Mouse (Mus musculus): ENCODE measurements around the gene Hoxb9. TPM values are rescaled to one million over a fixed set of nuclear protein-coding genes. Genes with fewer than 3 reads are reported as not detected.

The Hoxb9 gene
- 1.0 and 1.3 TPM in 2 replicates for polyA plus RNA-seq (2016; fragmentation: Nextera tagmentation; extraction: Ambion mirVana)

GRCm38 (mm10) chr11:96270996-96271540 is at the start of gene Hoxb9:
Gene Hoxb9 (plus strand): TSS chr11:96271457.
- Histone ChIP-seq H3K4me3 (replicated peaks) (peak within 1 kb of the TSS; percentile 32), H3K27ac (no peak within 1 kb of the TSS), H3K36me3 (no peaks in the 10 kb centered on the region), H3K9me3 (no peaks in the 10 kb centered on the region), H3K4me1 (replicated peaks) (peaks cover 21% of the 10 kb centered on the region), H3K4me2 (peak within 1 kb of the TSS; percentile 46), H3K27me3 (peaks cover 97% of the 10 kb centered on the region), H3K9ac (replicated peaks) (no peak within 1 kb of the TSS; the same call in 1 of the 2 replicates)
- ATAC-seq (ENCODE audit: insufficient number of reproducible peaks, insufficient read depth, low FRiP score, low TSS enrichment, low read depth), result no peak
- WGBS, result under 1% methylated on average over 40 of the region's 40 CpGs

DNA sequence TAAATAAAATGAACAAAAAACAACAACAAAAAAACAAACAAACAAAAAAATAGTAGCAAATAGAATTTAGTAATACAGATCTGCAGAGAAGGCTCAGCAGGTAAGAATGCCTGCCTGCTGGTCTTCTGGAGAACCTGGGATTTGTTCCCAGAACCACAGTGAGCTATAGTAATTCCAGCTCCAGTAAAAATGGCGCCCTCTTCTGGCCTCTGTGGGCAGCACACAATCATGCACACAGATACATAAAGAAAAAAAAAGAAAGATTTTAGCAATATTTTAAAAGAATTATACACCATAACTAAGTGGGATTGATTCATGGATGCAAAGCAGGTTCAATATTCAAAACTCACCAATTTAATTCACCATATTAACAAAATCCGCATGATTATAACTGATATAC is 47.4 kb upstream of the Hoxb9 start:
- Histone ChIP-seq H3K27ac (no peak overlapping the region), H3K9me3 (peaks cover 6% of the 10 kb centered on the region; the same call in 1 of the 2 replicates), H3K36me3 (no peaks in the 10 kb centered on the region), H3K4me3 (replicated peaks) (no peak overlapping the region), H3K27me3 (0 out of 2 replicates have a peak, but pooled peaks cover 3% of the 10 kb centered on the region), H3K4me1 (replicated peaks) (no peaks in the 10 kb centered on the region), H3K9ac (replicated peaks) (no peak overlapping the region), H3K4me2 (no peak overlapping the region)
- ATAC-seq (ENCODE audit: insufficient number of reproducible peaks, insufficient read depth, low FRiP score, low TSS enrichment, low read depth), result no peak
- WGBS, result 47% methylated on average over 2 of the region's 2 CpGs

DNA sequence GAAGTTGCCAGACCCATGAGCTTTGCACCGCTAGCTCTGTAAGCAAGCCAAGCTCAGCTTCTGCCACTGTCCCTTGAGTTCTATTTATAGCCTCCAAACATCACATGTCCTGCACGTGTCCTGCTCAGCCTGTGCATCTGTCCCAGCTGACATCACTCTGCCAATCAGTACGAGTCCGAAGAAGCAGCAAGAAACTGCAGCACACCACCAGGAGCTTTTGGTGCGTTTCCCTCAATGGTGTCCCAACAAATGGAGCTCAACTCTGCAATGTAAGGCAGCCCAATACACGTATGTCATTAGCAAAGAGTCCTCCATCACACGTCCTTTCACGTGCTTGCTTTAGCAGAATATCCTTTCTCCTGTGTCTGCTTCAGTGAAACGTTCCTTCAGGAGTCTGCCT is 43.6 kb upstream of the Hoxb9 start:
- Histone ChIP-seq H3K36me3 (no peaks in the 10 kb centered on the region), H3K27ac (no peak overlapping the region), H3K4me2 (no peak overlapping the region), H3K4me1 (replicated peaks) (no peaks in the 10 kb centered on the region), H3K9ac (replicated peaks) (no peak overlapping the region), H3K27me3 (peaks cover 8% of the 10 kb centered on the region; the same call in 1 of the 2 replicates), H3K4me3 (replicated peaks) (no peak overlapping the region), H3K9me3 (no peaks in the 10 kb centered on the region)
- ATAC-seq (ENCODE audit: insufficient number of reproducible peaks, insufficient read depth, low FRiP score, low TSS enrichment, low read depth), result no peak
- 84% methylated on average over 9 of the region's 9 CpGs for WGBS

- H3K4me1 ChIP-seq (replicated peaks), result no peaks in the 10 kb centered on the region
- no peaks in the 10 kb centered on the region for H3K9me3 ChIP-seq
- WGBS, result 1% methylated on average over 12 of the region's 12 CpGs
- no peak overlapping the region for H3K9ac ChIP-seq (replicated peaks)
- no peak for ATAC-seq (ENCODE audit: insufficient number of reproducible peaks, insufficient read depth, low FRiP score, low TSS enrichment, low read depth)
- H3K36me3 ChIP-seq, result no peaks in the 10 kb centered on the region
- no peak overlapping the region for H3K27ac ChIP-seq
- no peak overlapping the region for H3K4me2 ChIP-seq
- peaks cover 47% of the 10 kb centered on the region for H3K27me3 ChIP-seq
- H3K4me3 ChIP-seq (replicated peaks), result no peak overlapping the region
Observed at GRCm38 (mm10) chr11:96234906-96235305, 36.4 kb upstream of the Hoxb9 start.

DNA sequence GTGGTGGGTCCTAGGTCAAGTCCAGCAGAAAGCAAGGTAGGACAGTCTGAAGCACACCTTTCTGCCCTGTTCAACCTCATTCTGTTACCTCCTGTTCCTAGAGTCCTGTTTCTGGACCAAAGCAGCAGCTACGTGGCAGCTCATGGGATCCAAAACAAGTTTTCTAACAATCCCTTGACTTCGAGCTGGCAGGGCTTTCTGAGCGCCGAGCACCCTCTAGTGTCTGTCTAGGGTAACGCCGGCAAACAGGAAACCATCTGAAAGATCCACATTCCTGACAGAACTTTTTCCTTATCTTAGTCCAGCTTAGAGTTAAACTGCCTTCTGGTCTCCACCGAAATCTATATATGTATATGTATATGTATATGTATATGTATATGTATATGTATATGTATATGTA is 31.0 kb upstream of the Hoxb9 start:
- 1% methylated on average over 7 of the region's 7 CpGs for WGBS
- Histone ChIP-seq H3K9ac (replicated peaks) (no peak overlapping the region), H3K27ac (no peak overlapping the region), H3K4me2 (no peak overlapping the region), H3K36me3 (no peaks in the 10 kb centered on the region), H3K27me3 (peaks cover 27% of the 10 kb centered on the region), H3K9me3 (no peaks in the 10 kb centered on the region), H3K4me3 (replicated peaks) (no peak overlapping the region), H3K4me1 (replicated peaks) (no peaks in the 10 kb centered on the region)
- no peak for ATAC-seq (ENCODE audit: insufficient number of reproducible peaks, insufficient read depth, low FRiP score, low TSS enrichment, low read depth)

DNA sequence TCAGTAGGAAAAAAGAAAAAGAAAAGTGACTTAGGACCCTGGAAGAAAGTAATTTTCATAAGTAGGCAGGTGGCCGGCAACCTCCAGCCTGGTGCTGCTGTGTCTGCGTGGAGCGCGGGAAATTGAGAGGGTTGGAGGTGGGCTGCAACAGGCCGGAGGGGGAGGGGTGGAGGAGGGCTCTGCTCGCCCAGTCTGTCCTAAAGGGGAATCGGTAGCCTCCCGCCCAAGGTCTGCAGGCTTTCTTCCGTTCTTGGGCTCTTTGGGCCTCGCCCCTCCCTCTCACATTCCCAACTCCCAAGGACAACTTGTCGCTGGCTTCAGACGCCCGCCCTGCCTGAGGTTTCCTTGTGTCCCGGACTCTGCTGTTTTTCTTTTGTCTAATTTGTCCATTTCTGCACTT is 20.4 kb upstream of the Hoxb9 start:
- Histone ChIP-seq H3K27ac (no peak overlapping the region), H3K27me3 (peaks cover 76% of the 10 kb centered on the region), H3K4me3 (replicated peaks) (peak overlapping the region; percentile 39), H3K36me3 (no peaks in the 10 kb centered on the region), H3K4me1 (replicated peaks) (peaks cover 26% of the 10 kb centered on the region), H3K9me3 (no peaks in the 10 kb centered on the region), H3K9ac (replicated peaks) (peak overlapping the region; percentile 18; the same call in 1 of the 2 replicates), H3K4me2 (peak overlapping the region; percentile 53)
- 1% methylated on average over 14 of the region's 14 CpGs for WGBS
- peak; percentile 59; the same call in 1 of the 2 replicates for ATAC-seq (ENCODE audit: insufficient number of reproducible peaks, insufficient read depth, low FRiP score, low TSS enrichment, low read depth)

- H3K27me3 ChIP-seq, result peaks cover 82% of the 10 kb centered on the region
- H3K9ac ChIP-seq (replicated peaks), result peak overlapping the region; percentile 48
- no peaks in the 10 kb centered on the region for H3K36me3 ChIP-seq
- H3K9me3 ChIP-seq, result no peaks in the 10 kb centered on the region
- H3K27ac ChIP-seq, result peak overlapping the region; percentile 59; the same call in 1 of the 2 replicates
- peak overlapping the region; percentile 53 for H3K4me2 ChIP-seq
- H3K4me1 ChIP-seq (replicated peaks), result peaks cover 26% of the 10 kb centered on the region
- under 1% methylated on average over 46 of the region's 46 CpGs for WGBS
- peak overlapping the region; percentile 39 for H3K4me3 ChIP-seq (replicated peaks)
- no peak for ATAC-seq (ENCODE audit: insufficient number of reproducible peaks, insufficient read depth, low FRiP score, low TSS enrichment, low read depth)
Observed at GRCm38 (mm10) chr11:96251480-96252031, 19.7 kb upstream of the Hoxb9 start.

- Histone ChIP-seq H3K36me3 (no peaks in the 10 kb centered on the region), H3K27me3 (peaks cover 90% of the 10 kb centered on the region), H3K27ac (no peak overlapping the region), H3K4me1 (replicated peaks) (peaks cover 26% of the 10 kb centered on the region), H3K4me3 (replicated peaks) (peak overlapping the region; percentile 39), H3K9me3 (no peaks in the 10 kb centered on the region), H3K4me2 (peak overlapping the region; percentile 53), H3K9ac (replicated peaks) (no peak overlapping the region)
- 3% methylated on average over 12 of the region's 12 CpGs for WGBS
- no peak for ATAC-seq (ENCODE audit: insufficient number of reproducible peaks, insufficient read depth, low FRiP score, low TSS enrichment, low read depth)
Observed at GRCm38 (mm10) chr11:96252541-96253120, 18.6 kb upstream of the Hoxb9 start.

DNA sequence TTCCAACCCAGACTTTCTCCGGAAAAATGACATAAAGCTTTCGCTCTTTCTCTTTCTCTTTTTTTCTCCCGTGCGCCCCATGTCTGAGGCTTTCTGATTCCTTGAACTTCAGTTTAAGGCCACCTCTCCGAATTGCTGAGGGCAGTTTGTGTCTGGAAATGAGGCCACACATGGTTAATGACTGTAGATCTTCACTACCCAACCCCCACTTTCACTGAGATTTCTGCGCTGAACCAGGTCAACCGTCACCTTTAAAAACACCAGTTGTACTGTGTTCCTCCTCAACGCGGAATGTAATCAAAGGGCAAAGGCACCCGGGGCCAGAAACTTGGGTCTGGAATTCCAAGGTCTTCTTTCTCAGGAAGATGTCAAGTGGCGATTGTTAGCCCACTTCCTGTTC is 17.0 kb upstream of the Hoxb9 start:
- Histone ChIP-seq H3K27me3 (peaks cover 99% of the 10 kb centered on the region), H3K36me3 (no peaks in the 10 kb centered on the region), H3K4me2 (peak overlapping the region; percentile 53; the same call in 1 of the 2 replicates), H3K9ac (replicated peaks) (no peak overlapping the region), H3K4me3 (replicated peaks) (0 out of 2 replicates have a peak overlapping the region, but pooled peaks have one; percentile 0), H3K9me3 (no peaks in the 10 kb centered on the region), H3K27ac (no peak overlapping the region), H3K4me1 (replicated peaks) (peaks cover 31% of the 10 kb centered on the region)
- ATAC-seq (ENCODE audit: insufficient number of reproducible peaks, insufficient read depth, low FRiP score, low TSS enrichment, low read depth), result no peak
- 3% methylated on average over 11 of the region's 11 CpGs for WGBS

DNA sequence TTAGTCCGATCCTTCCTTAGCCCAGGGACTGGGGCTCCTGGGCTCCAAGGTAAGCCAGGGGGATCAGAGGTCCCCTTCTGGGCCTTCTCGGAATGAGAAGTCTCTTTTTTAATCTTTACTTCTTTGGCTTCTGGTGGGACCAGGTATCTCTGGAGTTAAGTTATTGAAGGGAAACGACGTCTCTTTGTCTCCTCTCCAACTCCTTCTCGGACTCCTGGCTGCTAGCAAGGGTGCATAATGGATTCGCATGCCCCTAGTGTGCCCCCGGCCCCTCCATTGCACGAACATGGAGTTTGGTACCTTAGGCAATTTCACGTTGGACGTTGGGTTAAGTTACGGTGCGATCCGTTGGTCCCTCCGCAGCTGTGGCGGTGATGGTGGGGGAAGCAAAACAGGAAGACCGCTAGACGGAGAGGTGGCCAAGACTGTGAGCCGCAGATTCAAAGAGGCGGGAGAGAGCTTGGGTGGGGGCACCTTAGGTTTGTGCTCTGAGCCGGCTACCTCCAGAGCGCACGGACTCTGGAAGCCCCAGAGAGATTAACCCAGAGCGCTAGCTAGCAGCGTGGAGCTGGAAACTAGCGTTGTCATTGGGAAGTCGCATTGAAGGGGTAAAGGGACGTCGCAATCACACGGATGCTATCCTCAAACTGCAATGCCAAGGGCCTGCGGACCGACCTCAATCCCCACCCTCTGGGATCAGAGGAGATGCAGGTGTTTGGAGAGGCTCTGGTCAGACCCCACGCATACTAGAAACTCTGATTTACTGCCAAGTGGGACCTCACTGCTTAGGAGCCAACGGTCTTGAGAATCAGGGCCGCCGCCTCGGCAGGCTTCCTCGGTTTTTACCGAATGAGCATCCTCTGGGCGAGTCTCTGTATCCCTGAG is 15.9 kb upstream of the Hoxb9 start:
- Histone ChIP-seq H3K27me3 (peaks cover 100% of the 10 kb centered on the region), H3K9ac (replicated peaks) (no peak overlapping the region), H3K9me3 (no peaks in the 10 kb centered on the region), H3K4me3 (replicated peaks) (peak overlapping the region; percentile 21), H3K4me2 (peak overlapping the region; percentile 37), H3K4me1 (replicated peaks) (peaks cover 36% of the 10 kb centered on the region), H3K27ac (no peak overlapping the region), H3K36me3 (no peaks in the 10 kb centered on the region)
- no peak for ATAC-seq (ENCODE audit: insufficient number of reproducible peaks, insufficient read depth, low FRiP score, low TSS enrichment, low read depth)
- WGBS, result 3% methylated on average over 39 of the region's 39 CpGs

GRCm38 (mm10) chr11:96255996-96256445 is 15.2 kb upstream of the Hoxb9 start:
- no peak overlapping the region for H3K27ac ChIP-seq
- H3K4me1 ChIP-seq (replicated peaks), result peaks cover 36% of the 10 kb centered on the region
- no peak for ATAC-seq (ENCODE audit: insufficient number of reproducible peaks, insufficient read depth, low FRiP score, low TSS enrichment, low read depth)
- H3K36me3 ChIP-seq, result no peaks in the 10 kb centered on the region
- peaks cover 100% of the 10 kb centered on the region for H3K27me3 ChIP-seq
- no peaks in the 10 kb centered on the region for H3K9me3 ChIP-seq
- no peak overlapping the region for H3K4me3 ChIP-seq (replicated peaks)
- WGBS, result 4% methylated on average over 14 of the region's 14 CpGs
- peak overlapping the region; percentile 37; the same call in 1 of the 2 replicates for H3K4me2 ChIP-seq
- no peak overlapping the region for H3K9ac ChIP-seq (replicated peaks)

Measured in limb, embryonic 12.5 days (tissue).